Mouse (Mus musculus) layer of hippocampus, postnatal 25 days (tissue): ENCODE results near the gene Slc31a2. TPM values are rescaled to one million over a fixed set of nuclear protein-coding genes. Genes with fewer than 3 reads are reported as not detected.

Experiments used
- DNase-seq, 2 experiments: peaks; one replicate each; pipeline ENCODE4 v3.0.0; 2022; ENCODE audit warnings: mixed read lengths in 2 of 2, low spot score in 1 of 2; ENCODE audit errors: extremely low spot score in 1 of 2
- total RNA-seq, 2 experiments: library from RNA; stranded (reverse); gene quantifications; 2 replicates each; pipeline ENCODE4 v1.2.3; 2021

The Slc31a2 gene
- total RNA-seq, 2 experiments from 2014 or later: 8.3 to 8.9 TPM

DNA sequence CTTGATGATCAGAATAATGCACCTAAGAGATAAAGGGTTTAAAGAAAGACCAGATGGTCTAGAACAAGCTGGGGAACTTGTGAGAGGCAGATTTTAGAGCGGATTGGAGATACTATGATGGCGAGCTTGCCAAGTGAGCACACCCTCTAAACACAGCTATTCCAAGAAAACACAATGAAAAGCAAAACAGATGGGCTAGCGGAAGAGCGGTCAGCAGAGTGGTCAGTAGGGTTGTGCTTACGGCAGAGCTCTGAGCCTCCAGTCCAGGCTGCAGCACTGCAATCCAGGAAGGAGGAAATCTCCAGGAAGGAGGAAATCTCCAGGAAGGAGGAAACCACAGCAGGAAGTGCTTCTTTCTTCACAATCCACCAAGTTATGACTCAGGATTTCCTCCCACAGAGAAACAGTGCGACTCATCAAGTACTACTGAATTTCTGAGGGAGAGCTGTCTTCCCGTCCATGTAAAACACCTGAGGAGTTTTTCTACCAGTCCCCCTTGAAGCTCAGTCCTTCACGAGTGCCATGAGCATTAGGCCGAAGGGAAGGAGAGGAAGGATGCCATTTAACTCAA is 51.4 kb downstream of the Slc31a2 start:
- no peak for DNase-seq

- DNase-seq: no peak
These were observed 52.2 kb downstream of the Slc31a2 start for GRCm38 (mm10) chr4:62314516-62314915.

- no peak for DNase-seq
These were observed 54.1 kb downstream of the Slc31a2 start for GRCm38 (mm10) chr4:62316456-62316855.

DNA sequence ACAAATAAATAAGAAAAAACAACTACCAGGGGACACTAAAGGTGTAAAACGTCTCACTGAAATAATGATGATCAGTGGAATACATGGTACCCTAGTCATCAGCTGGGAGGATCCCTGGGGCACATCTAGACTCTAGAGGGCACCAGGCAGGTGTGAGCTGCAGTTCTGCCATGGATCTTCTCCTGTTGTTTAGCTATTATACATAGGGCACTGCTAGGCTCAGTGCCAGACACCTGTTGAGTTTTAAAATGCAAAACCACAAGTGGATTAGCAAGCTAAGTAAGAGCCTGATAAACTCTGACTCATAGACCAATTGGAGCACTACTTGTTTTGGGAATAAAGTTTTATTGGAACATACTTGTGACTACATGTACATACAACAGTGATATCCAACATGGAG is 55.9 kb downstream of the Slc31a2 start:
- no peak for DNase-seq

GRCm38 (mm10) chr4:62322684-62323083 is 60.3 kb downstream of the Slc31a2 start:
- no peak for DNase-seq

DNA sequence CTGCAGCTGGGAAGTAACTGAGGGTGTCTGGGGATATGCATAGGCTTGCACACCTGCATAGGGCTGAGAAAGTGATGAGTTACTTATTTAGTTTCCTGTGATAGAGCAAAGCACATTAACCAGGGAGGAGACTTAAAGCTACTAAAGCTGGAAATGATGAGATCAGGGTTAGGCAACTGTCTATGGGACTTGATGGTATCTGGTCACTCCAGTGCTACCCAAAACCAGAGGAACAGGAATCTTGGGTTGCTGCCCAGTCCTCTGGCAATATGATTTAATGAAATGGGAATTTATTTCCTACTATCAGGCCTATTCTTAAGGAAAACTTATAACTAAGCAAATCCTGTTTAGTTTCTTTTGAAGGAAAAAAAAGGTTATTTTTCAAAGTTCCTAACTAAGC is 63.7 kb downstream of the Slc31a2 start:
- no peak for DNase-seq

DNA sequence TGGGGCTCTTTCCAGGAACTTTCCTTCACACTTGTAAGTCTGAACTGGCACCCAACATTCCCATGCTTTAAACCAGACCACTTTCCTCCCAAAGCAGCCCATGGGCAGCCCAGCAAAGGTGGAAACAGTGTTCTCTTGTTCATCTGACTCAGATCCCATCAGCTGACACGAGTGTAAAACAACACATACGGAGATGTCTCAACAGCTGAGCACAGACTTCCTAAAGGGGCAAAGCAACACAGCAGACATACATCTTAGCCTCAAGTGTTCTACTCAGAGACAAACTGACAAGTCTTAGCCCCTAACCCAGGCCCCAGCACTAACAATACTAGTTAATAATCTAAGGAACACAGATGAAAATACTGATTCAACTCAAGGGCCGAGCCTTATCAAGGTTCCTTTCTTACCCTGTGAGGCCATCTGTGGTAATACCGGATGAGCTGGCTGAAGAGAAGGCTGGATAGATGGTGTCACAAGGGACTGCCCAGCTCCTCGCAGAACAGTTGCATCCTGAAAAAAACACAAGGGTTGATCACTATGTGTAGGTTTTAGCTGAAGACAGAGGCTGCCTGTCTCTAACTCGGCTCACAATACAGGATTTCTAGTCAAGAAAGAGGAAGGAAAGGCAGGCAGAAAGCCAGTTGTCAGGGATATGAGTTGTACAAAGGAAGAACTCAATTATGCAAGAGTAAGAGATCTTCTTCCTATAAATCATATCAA is 66.7 kb downstream of the Slc31a2 start:
- no peak for DNase-seq

DNA sequence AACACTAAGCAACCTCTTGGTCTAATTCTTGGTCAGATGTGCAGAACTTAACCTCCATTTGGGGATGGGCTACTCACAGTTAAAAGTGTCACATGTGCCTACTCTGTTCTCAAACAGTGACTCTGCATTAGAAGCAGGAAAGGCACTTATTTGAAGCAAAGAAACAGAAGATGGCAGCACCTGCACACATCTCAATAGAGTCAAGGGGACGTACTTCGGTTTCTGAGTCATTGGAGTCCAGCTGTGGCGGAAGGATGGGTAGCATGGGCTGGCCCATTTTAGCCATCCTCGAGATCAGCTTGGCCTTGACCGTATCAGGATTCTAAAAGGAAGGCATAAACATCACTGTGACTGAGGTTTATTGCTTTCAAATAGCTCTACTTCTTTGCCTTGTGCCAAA is 69.6 kb downstream of the Slc31a2 start:
- DNase-seq: no peak

DNA sequence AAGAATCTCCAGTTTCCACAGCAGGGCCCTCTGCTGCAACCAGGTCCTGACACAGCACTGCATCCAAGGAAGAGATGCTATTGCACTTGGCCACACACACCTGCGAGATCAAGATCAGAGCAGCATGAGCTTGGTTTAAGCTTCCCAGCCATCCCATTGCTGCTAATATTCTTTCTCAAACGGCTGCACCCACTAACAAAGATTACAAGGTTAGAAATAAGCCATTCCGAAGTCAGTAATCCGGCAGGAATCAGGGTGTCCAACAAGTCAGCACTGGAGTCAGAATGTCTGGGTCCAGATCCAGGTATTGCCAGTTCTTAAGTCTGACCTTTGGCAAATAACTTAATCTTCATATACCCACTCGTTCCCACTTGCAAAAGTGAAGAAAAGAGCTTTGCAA is 76.2 kb downstream of the Slc31a2 start:
- no peak for DNase-seq

GRCm38 (mm10) chr4:62344000-62344399 is 81.6 kb downstream of the Slc31a2 start:
- no peak for DNase-seq

DNA sequence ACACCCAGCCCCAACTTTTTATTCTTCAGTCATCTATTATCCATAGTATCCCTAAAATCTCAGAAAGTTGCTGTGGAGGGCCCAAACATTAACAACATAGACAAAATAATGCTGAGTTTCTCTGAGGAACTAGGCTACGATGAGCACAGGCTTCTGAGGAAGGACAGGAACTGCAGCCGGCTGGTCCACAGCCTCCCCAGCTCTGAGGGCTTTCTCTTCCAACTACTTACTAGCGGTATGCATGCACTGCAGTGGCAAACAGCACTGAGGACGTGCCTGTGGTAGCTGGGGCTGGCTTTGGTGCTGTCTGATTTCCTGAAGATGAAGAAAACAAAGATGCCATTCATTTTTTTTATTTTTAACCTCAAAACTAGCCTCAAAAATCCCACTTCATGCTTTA is 83.5 kb downstream of the Slc31a2 start:
- DNase-seq: no peak

DNA sequence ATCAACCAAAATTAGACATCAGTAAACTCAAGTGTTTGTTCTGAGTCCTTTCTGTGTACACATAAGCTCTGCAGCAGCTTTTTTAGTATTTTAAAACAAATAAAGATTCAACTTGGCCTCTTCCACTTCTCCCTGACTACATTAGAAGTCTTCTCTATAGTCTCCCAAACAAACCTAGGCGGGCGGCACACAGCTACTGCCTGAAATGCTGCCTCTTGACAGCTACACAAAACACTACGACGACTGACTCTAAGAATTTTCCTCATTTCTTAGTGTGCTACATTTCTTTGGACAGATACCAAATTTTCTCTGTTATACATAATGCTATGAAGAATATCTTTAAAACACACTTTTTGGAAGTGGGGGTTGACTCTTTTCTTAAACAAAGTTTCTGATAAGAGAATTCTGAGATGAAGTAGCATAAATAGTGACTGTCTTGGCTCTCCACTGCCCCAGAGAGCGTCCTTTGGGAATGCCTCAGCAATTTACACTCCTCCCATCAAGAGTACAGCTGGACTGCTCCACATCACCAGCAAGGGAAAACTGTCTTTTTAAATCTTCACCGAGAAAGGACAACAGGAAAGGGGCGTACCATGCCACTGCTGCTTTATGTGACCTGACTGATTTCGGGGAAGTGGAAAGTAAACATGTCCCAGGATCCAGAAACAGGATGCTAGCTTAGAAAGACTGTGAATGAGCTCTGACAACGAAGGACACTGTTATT is 85.4 kb downstream of the Slc31a2 start:
- DNase-seq: no peak

Other genes starting within 250 kb of the Slc31a2 start
- gene Mup20, start 208.4 kb upstream of the Slc31a2 start, total RNA-seq: not detected
- not detected for gene Mup3, start 175.2 kb upstream of the Slc31a2 start, total RNA-seq
- gene Mup21, start 111.7 kb upstream of the Slc31a2 start, total RNA-seq: not detected
- 10 to 100 TPM; 22.9 to 25.6 TPM for gene Zfp37, start 31.5 kb upstream of the Slc31a2 start, total RNA-seq
- 10 to 100 TPM; 38.1 to 44.2 TPM for gene Fkbp15, start 98.0 kb downstream of the Slc31a2 start, total RNA-seq
- 10 to 100 TPM; 16.2 to 16.8 TPM for gene Slc31a1, start 98.2 kb downstream of the Slc31a2 start, total RNA-seq
- 10 to 100 TPM; 43.0 to 51.1 TPM for gene Cdc26, start 146.1 kb downstream of the Slc31a2 start, total RNA-seq
- gene Prpf4, start 146.2 kb downstream of the Slc31a2 start, total RNA-seq: 10 to 100 TPM; 12.4 to 12.6 TPM
- not detected for gene Rnf183, start 172.7 kb downstream of the Slc31a2 start, total RNA-seq
- 1 to 10 TPM; 6.7 to 8.5 TPM for gene Wdr31, start 208.3 kb downstream of the Slc31a2 start, total RNA-seq
- gene Bspry, start 217.5 kb downstream of the Slc31a2 start, total RNA-seq: under 1 TPM; 0.20 to 0.38 TPM
- 10 to 100 TPM in 1 of 2 experiments, 1 to 10 TPM in 1; 9.4 to 10.7 TPM for gene Hdhd3, start 240.9 kb downstream of the Slc31a2 start, total RNA-seq